8 mouse cellular contexts compared by ENCODE assay signal in genomic region chr4:34549981-34550747, GRCm38 (mm10). TPM values are rescaled to one million over a fixed set of nuclear protein-coding genes. Genes with fewer than 3 reads are reported as not detected.
DNase-seq lines count a peak whose midpoint lies in the region; ATAC-seq and TF ChIP-seq lines count a peak whose summit lies in the region.

No protein-coding gene starts in this region.

- peak; percentile 98 for DNase-seq in 416B (ENCODE audit: low read depth)
- DNase-seq in heart, adult 8-10 months (ENCODE audit: low spot score) = peak; percentile 99
- DNase-seq in kidney, adult 9 months = peak; percentile 99
- DNase-seq in limb, embryonic 14.5 days (ENCODE audit: low spot score) = peak; percentile 95
- DNase-seq in midbrain, postnatal 0 days (ENCODE audit: low spot score) = peak; percentile 98
- peak; percentile 94 to 95 for DNase-seq in spleen, postnatal 14 days (ENCODE audit: low spot score in 2 of 2)

- H3K9ac ChIP-seq in embryonic facial prominence, embryonic 15.5 days = peak overlapping the region; percentile 96
- H3K9ac ChIP-seq in limb, embryonic 14.5 days (ENCODE audit: low read depth, low read length, severe bottlenecking) = peak overlapping the region; percentile 98
- peak overlapping the region; percentile 83 for H3K9ac ChIP-seq in midbrain, postnatal 0 days (replicated peaks; ENCODE audit: low read length, poor library complexity, severe bottlenecking)

- H3K4me1 ChIP-seq in bone marrow, adult 2 months (ENCODE audit: control insufficient read depth, insufficient read depth, low read length) = no peaks in the 10 kb centered on the region; the same call in 1 of the 2 replicates
- H3K4me1 ChIP-seq in embryonic facial prominence, embryonic 15.5 days = peaks cover 6% of the 10 kb centered on the region; the same call in 1 of the 2 replicates
- peaks cover 14% of the 10 kb centered on the region for H3K4me1 ChIP-seq in limb, embryonic 14.5 days (ENCODE audit: control insufficient read depth, insufficient read depth, low read length)
- 0 out of 2 replicates have a peak, but pooled peaks cover 6% of the 10 kb centered on the region for H3K4me1 ChIP-seq in midbrain, postnatal 0 days (ENCODE audit: insufficient read depth, low read length)

- WGBS in bone marrow, adult 2 months = 3% methylated on average over 38 of the region's 38 CpGs
- WGBS in embryonic facial prominence, embryonic 15.5 days = 2% methylated on average over 38 of the region's 38 CpGs
- WGBS in limb, embryonic 14.5 days = 2% methylated on average over 36 of the region's 38 CpGs
- WGBS in midbrain, postnatal 0 days = 2% methylated on average over 38 of the region's 38 CpGs

- H3K4me2 ChIP-seq in embryonic facial prominence, embryonic 15.5 days (replicated peaks) = peak overlapping the region; percentile 55
- peak overlapping the region; percentile 49 for H3K4me2 ChIP-seq in limb, embryonic 14.5 days (replicated peaks; ENCODE audit: low read depth, low read length, severe bottlenecking)
- H3K4me2 ChIP-seq in midbrain, postnatal 0 days (ENCODE audit: low read depth, low read length, poor library complexity, severe bottlenecking) = peak overlapping the region; percentile 62

- TF ChIP-seq CTCF in bone marrow, adult 2 months (IDR thresholded peaks at IDR 0.05; ENCODE audit: control insufficient read depth, insufficient read depth, low read length) = no peak
- TF ChIP-seq CTCF in midbrain, postnatal 0 days (IDR thresholded peaks at IDR 0.05) = 0 out of 2 replicates have a peak, but pooled peaks have one; percentile 4

- ATAC-seq in embryonic facial prominence, embryonic 15.5 days (ENCODE audit: insufficient number of reproducible peaks, low FRiP score, low TSS enrichment, low read depth) = peak; percentile 94
- ATAC-seq in limb, embryonic 14.5 days (ENCODE audit: low FRiP score, low read depth) = peak; percentile 94
- peak; percentile 92 for ATAC-seq in midbrain, postnatal 0 days (ENCODE audit: low FRiP score)

- H3K36me3 ChIP-seq in embryonic facial prominence, embryonic 15.5 days = no peaks in the 10 kb centered on the region
- H3K36me3 ChIP-seq in limb, embryonic 14.5 days (ENCODE audit: control insufficient read depth, insufficient read depth, low read length) = no peaks in the 10 kb centered on the region
- no peaks in the 10 kb centered on the region for H3K36me3 ChIP-seq in midbrain, postnatal 0 days (ENCODE audit: insufficient read depth, low read length)

- peak overlapping the region; percentile 93 for H3K27ac ChIP-seq in bone marrow, adult 2 months (ENCODE audit: control insufficient read depth, insufficient read depth, low read depth, low read length, poor library complexity)
- peak overlapping the region; percentile 95 for H3K27ac ChIP-seq in embryonic facial prominence, embryonic 15.5 days (replicated peaks)
- H3K27ac ChIP-seq in limb, embryonic 14.5 days (replicated peaks; ENCODE audit: low read depth, low read length) = peak overlapping the region; percentile 94
- peak overlapping the region; percentile 93 for H3K27ac ChIP-seq in midbrain, postnatal 0 days (ENCODE audit: low read depth, low read length)

- peak overlapping the region; percentile 98 for H3K4me3 ChIP-seq in bone marrow, adult 2 months (replicated peaks; ENCODE audit: control insufficient read depth, low read depth, low read length)
- peak overlapping the region; percentile 95 for H3K4me3 ChIP-seq in embryonic facial prominence, embryonic 15.5 days (replicated peaks)
- H3K4me3 ChIP-seq in limb, embryonic 14.5 days (replicated peaks; ENCODE audit: low read length) = peak overlapping the region; percentile 97
- peak overlapping the region; percentile 99 for H3K4me3 ChIP-seq in midbrain, postnatal 0 days (ENCODE audit: low read depth, low read length)

- peak; percentile 87; the same call in 1 of the 2 replicates for TF ChIP-seq POLR2A in bone marrow, adult 2 months (IDR thresholded peaks at IDR 0.05; ENCODE audit: borderline replicate concordance, control insufficient read depth, low read depth, low read length)
- peak; percentile 72; the same call in 1 of the 2 replicates for TF ChIP-seq POLR2A in limb, embryonic 14.5 days (IDR thresholded peaks at IDR 0.05; ENCODE audit: borderline replicate concordance, extremely low read depth, insufficient read depth, insufficient read length)

- no peaks in the 10 kb centered on the region for H3K9me3 ChIP-seq in embryonic facial prominence, embryonic 15.5 days (replicated peaks)
- no peaks in the 10 kb centered on the region for H3K9me3 ChIP-seq in limb, embryonic 14.5 days (ENCODE audit: control insufficient read depth, low read length)
- H3K9me3 ChIP-seq in midbrain, postnatal 0 days (ENCODE audit: low read length) = no peaks in the 10 kb centered on the region

- no peaks in the 10 kb centered on the region for H3K27me3 ChIP-seq in embryonic facial prominence, embryonic 15.5 days
- no peaks in the 10 kb centered on the region for H3K27me3 ChIP-seq in limb, embryonic 14.5 days (ENCODE audit: control insufficient read depth, insufficient read depth, low read length)
- no peaks in the 10 kb centered on the region for H3K27me3 ChIP-seq in midbrain, postnatal 0 days (ENCODE audit: insufficient read depth, low read length)

RNA-seq across cellular contexts. Expression of gene Akirin2, which starts 0.6 kb away (rescaled TPM):
- 42.5 and 50.4 TPM in 2 replicates for polyA plus RNA-seq in bone marrow, adult 2 months (2011; ENCODE audit: insufficient read depth, insufficient read length, low replicate concordance, missing spikeins)
- polyA plus RNA-seq in embryonic facial prominence, embryonic 15.5 days (2015; fragmentation: Nextera tagmentation; extraction: Ambion mirVana) = 56.0 and 56.5 TPM in 2 replicates
- total RNA-seq in heart, adult 8-10 months (2022) = 10 to 100 TPM; 53.3 to 58.5 (median 56.8) TPM
- polyA plus RNA-seq in limb, embryonic 14.5 days (2012; rRNA removed) = 80.9 and 84.1 TPM in 2 replicates
- polyA plus RNA-seq in limb, embryonic 14.5 days (2014; fragmentation: Nextera tagmentation; extraction: Ambion mirVana) = 55.3 and 65.7 TPM in 2 replicates
- 103 and 124 TPM in 2 replicates for total RNA-seq in midbrain, postnatal 0 days (2014; rRNA removed)
- polyA plus RNA-seq in midbrain, postnatal 0 days (2015; fragmentation: Nextera tagmentation; extraction: Ambion mirVana) = 69.1 and 85.7 TPM in 2 replicates

Comparison
In these comparisons a context has a peak if more than half of its experiments do, and no peak if none do; other contexts are left out.
1. Peak in every context shown above with its lines: DNase-seq, ATAC-seq, H3K4me3 ChIP-seq and H3K27ac ChIP-seq.